Mouse (Mus musculus): ENCODE results near the gene Nfkbil1. TPM values are rescaled to one million over a fixed set of nuclear protein-coding genes. Genes with fewer than 3 reads are reported as not detected.

Gene Nfkbil1
- polyA plus RNA-seq, 1 experiment: 34.2 TPM

GRCm38 (mm10) chr17:35187959-35188610 is 47.5 kb downstream of the Nfkbil1 start, which contains the start of gene Lst1:
TSS of gene Lst1 (minus strand) at chr17:35188439.
- 39% methylated on average over 7 of the region's 7 CpGs for WGBS
- H3K4me1 ChIP-seq (replicated peaks; ENCODE audit: control insufficient read depth, insufficient read depth, low read length): peaks cover 58% of the 10 kb centered on the region

GRCm38 (mm10) chr17:35187345-35187744 is 48.2 kb downstream of the Nfkbil1 start:
- WGBS: 66% methylated on average over 4 of the region's 4 CpGs

More at GRCm38 (mm10) chr17:35187959-35188610, 47.5 kb downstream of the Nfkbil1 start, which contains the start of gene Lst1:
- peak within 1 kb of the TSS; percentile 97 for H3K27ac ChIP-seq (ENCODE audit: control insufficient read depth, insufficient read depth, low read length)
- TF ChIP-seq POLR2A (IDR thresholded peaks at IDR 0.05; ENCODE audit: control insufficient read depth, extremely low read depth, insufficient read depth, low read length, poor library complexity) (no peak), CTCF (IDR thresholded peaks at IDR 0.05; ENCODE audit: borderline replicate concordance, control insufficient read depth, extremely low read depth, insufficient read depth, low read length, poor library complexity) (no peak)
- no peaks in the 10 kb centered on the region for H3K36me3 ChIP-seq (ENCODE audit: control insufficient read depth, insufficient read depth, low read length)
- no peak within 1 kb of the TSS for H3K4me3 ChIP-seq (ENCODE audit: control insufficient read depth, insufficient read depth, low read length)
- DNase-seq: peak; percentile 13
- no peaks in the 10 kb centered on the region for H3K27me3 ChIP-seq (ENCODE audit: control insufficient read depth, insufficient read depth, low read length)

GRCm38 (mm10) chr17:35186681-35187080 is 48.9 kb downstream of the Nfkbil1 start:
- Histone ChIP-seq H3K27ac (ENCODE audit: control insufficient read depth, insufficient read depth, low read length) (peak overlapping the region; percentile 95), H3K4me1 (replicated peaks; ENCODE audit: control insufficient read depth, insufficient read depth, low read length) (peaks cover 53% of the 10 kb centered on the region), H3K27me3 (ENCODE audit: control insufficient read depth, insufficient read depth, low read length) (no peaks in the 10 kb centered on the region), H3K4me3 (ENCODE audit: control insufficient read depth, insufficient read depth, low read length) (peak overlapping the region; percentile 37), H3K36me3 (ENCODE audit: control insufficient read depth, insufficient read depth, low read length) (no peaks in the 10 kb centered on the region)
- WGBS: 1% methylated on average over 4 of the region's 4 CpGs
- TF ChIP-seq CTCF (IDR thresholded peaks at IDR 0.05; ENCODE audit: borderline replicate concordance, control insufficient read depth, extremely low read depth, insufficient read depth, low read length, poor library complexity) (no peak), POLR2A (IDR thresholded peaks at IDR 0.05; ENCODE audit: control insufficient read depth, extremely low read depth, insufficient read depth, low read length, poor library complexity) (no peak)
- DNase-seq: peak; percentile 72

More at GRCm38 (mm10) chr17:35187345-35187744, 48.2 kb downstream of the Nfkbil1 start:
- no peak for DNase-seq
- TF ChIP-seq POLR2A (IDR thresholded peaks at IDR 0.05; ENCODE audit: control insufficient read depth, extremely low read depth, insufficient read depth, low read length, poor library complexity) (no peak), CTCF (IDR thresholded peaks at IDR 0.05; ENCODE audit: borderline replicate concordance, control insufficient read depth, extremely low read depth, insufficient read depth, low read length, poor library complexity) (no peak)
- H3K36me3 ChIP-seq (ENCODE audit: control insufficient read depth, insufficient read depth, low read length): no peaks in the 10 kb centered on the region
- H3K27me3 ChIP-seq (ENCODE audit: control insufficient read depth, insufficient read depth, low read length): no peaks in the 10 kb centered on the region
- no peak overlapping the region for H3K4me3 ChIP-seq (ENCODE audit: control insufficient read depth, insufficient read depth, low read length)
- H3K4me1 ChIP-seq (replicated peaks; ENCODE audit: control insufficient read depth, insufficient read depth, low read length): peaks cover 53% of the 10 kb centered on the region
- peak overlapping the region; percentile 95 for H3K27ac ChIP-seq (ENCODE audit: control insufficient read depth, insufficient read depth, low read length)

GRCm38 (mm10) chr17:35185639-35186611 is 49.7 kb downstream of the Nfkbil1 start:
- TF ChIP-seq POLR2A (IDR thresholded peaks at IDR 0.05; ENCODE audit: control insufficient read depth, extremely low read depth, insufficient read depth, low read length, poor library complexity) (no peak), CTCF (IDR thresholded peaks at IDR 0.05; ENCODE audit: borderline replicate concordance, control insufficient read depth, extremely low read depth, insufficient read depth, low read length, poor library complexity) (no peak)
- DNase-seq: peak; percentile 89
- H3K4me1 ChIP-seq (replicated peaks; ENCODE audit: control insufficient read depth, insufficient read depth, low read length): peaks cover 53% of the 10 kb centered on the region
- WGBS: 2% methylated on average over 17 of the region's 18 CpGs
- no peaks in the 10 kb centered on the region for H3K27me3 ChIP-seq (ENCODE audit: control insufficient read depth, insufficient read depth, low read length)
- H3K4me3 ChIP-seq (ENCODE audit: control insufficient read depth, insufficient read depth, low read length): peak overlapping the region; percentile 37
- H3K27ac ChIP-seq (ENCODE audit: control insufficient read depth, insufficient read depth, low read length): peak overlapping the region; percentile 95
- H3K36me3 ChIP-seq (ENCODE audit: control insufficient read depth, insufficient read depth, low read length): no peaks in the 10 kb centered on the region

- peaks cover 18% of the 10 kb centered on the region for H3K4me1 ChIP-seq (replicated peaks; ENCODE audit: control insufficient read depth, insufficient read depth, low read length)
- no peaks in the 10 kb centered on the region for H3K36me3 ChIP-seq (ENCODE audit: control insufficient read depth, insufficient read depth, low read length)
- 89% methylated on average over 5 of the region's 5 CpGs for WGBS
- DNase-seq: no peak
- TF ChIP-seq POLR2A (IDR thresholded peaks at IDR 0.05; ENCODE audit: control insufficient read depth, extremely low read depth, insufficient read depth, low read length, poor library complexity): no peak
- TF ChIP-seq CTCF (IDR thresholded peaks at IDR 0.05; ENCODE audit: borderline replicate concordance, control insufficient read depth, extremely low read depth, insufficient read depth, low read length, poor library complexity): no peak
- H3K27ac ChIP-seq (ENCODE audit: control insufficient read depth, insufficient read depth, low read length): no peak overlapping the region
- no peak overlapping the region for H3K4me3 ChIP-seq (ENCODE audit: control insufficient read depth, insufficient read depth, low read length)
- H3K27me3 ChIP-seq (ENCODE audit: control insufficient read depth, insufficient read depth, low read length): no peaks in the 10 kb centered on the region
Observed at GRCm38 (mm10) chr17:35180093-35180492, 55.5 kb downstream of the Nfkbil1 start.

GRCm38 (mm10) chr17:35178528-35178927 is 57.1 kb downstream of the Nfkbil1 start:
- Histone ChIP-seq H3K4me1 (replicated peaks; ENCODE audit: control insufficient read depth, insufficient read depth, low read length) (peaks cover 18% of the 10 kb centered on the region), H3K4me3 (ENCODE audit: control insufficient read depth, insufficient read depth, low read length) (no peak overlapping the region), H3K36me3 (ENCODE audit: control insufficient read depth, insufficient read depth, low read length) (no peaks in the 10 kb centered on the region), H3K27ac (ENCODE audit: control insufficient read depth, insufficient read depth, low read length) (no peak overlapping the region), H3K27me3 (ENCODE audit: control insufficient read depth, insufficient read depth, low read length) (no peaks in the 10 kb centered on the region)
- peak; percentile 95 for TF ChIP-seq CTCF (IDR thresholded peaks at IDR 0.05; ENCODE audit: borderline replicate concordance, control insufficient read depth, extremely low read depth, insufficient read depth, low read length, poor library complexity)
- TF ChIP-seq POLR2A (IDR thresholded peaks at IDR 0.05; ENCODE audit: control insufficient read depth, extremely low read depth, insufficient read depth, low read length, poor library complexity): no peak
- peak; percentile 83 for DNase-seq
- WGBS: 15% methylated on average over 5 of the region's 5 CpGs

All from thymus, adult 2 months (tissue).